Mouse (Mus musculus): Measurements from ENCODE around the gene Gm21497. TPM values are rescaled to one million over a fixed set of nuclear protein-coding genes. Genes with fewer than 3 reads are reported as not detected.
"Not testable (repeated sequence)": the region's sequence is repeated elsewhere in the genome, so short reads cannot be mapped to it uniquely, and the experiment has no call there.

Gm21497 gene
- not detected for total RNA-seq (2021)

- not testable (repeated sequence) for DNase-seq (ENCODE audit: extremely low spot score in 1 of 2, low spot score in 2 of 2)
Measured at GRCm38 (mm10) chrY:61646446-61646845, at the start of gene Gm21497. Gene Gm21497, plus strand, starts transcription at chrY:61646746.

More at GRCm38 (mm10) chrY:61646446-61646845, at the start of gene Gm21497:
- intact Hi-C loops (cut with DNase I), result not testable (repeated sequence)
